Mouse (Mus musculus) liver, embryonic 14.5 days (tissue): ENCODE results near the gene Coro7.

Experiments
- CTCF ChIP-seq: IDR thresholded peaks from 2 replicates; pipeline ENCODE4 v1.5.1; 2016; ENCODE audit warnings: antibody characterized with exemption, low read depth, control low read depth
- EP300 ChIP-seq: IDR thresholded peaks from 2 replicates; pipeline ENCODE4 v1.6.1; 2016; ENCODE audit warnings: antibody characterized with exemption, low read depth

DNA sequence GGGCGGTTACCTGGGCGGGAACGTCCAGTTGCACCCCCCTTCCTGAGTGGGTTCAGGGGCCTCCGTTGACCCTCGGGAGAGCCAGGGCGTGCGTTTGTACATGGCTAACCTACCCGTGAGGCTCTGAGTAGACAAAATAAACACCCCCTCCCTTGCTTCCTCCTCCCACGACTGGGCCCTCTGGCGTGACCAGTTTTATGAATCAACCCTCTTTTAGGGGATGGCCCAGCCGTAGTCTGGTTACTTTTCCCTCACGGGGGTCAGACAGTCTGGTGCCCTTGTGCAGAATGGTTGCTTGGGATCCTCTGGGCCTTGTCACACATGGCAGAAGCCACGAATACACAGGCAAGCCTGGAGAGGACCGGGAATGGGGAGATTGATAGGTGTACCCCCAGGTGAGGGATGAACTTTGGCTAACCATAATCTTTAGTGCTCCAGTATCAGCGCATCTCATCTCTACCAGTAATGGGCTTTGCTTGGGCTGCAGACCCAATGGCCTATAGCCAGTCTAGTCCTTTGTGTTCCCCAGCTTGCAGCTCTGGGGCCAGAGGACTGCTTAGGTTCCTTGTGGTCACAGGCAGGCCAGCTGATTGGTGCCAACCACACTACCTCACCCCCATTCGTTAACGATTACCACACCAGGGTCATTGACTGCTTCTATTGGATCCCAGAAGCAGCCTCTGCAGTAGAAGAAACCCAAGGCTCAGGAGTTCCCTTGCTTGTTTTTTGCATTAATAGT, 39.1 kb downstream of the Coro7 start:
- TF ChIP-seq CTCF (no peak), EP300 (no peak)
